Mouse (Mus musculus) left cerebral cortex, adult 11 months (tissue): ENCODE measurements around the gene Arpc1a.
"Not testable (repeated sequence)": the region's sequence is repeated elsewhere in the genome, so short reads cannot be mapped to it uniquely, and the experiment has no call there.

Experiments
- DNase-seq: peaks from one replicate; pipeline ENCODE4 v3.0.0; 2022; ENCODE audit warnings: low spot score

Gene Arpc1a

GRCm38 (mm10) chr5:145083632-145084451, at the start of gene Arpc1a, which contains the start of gene Kpna7:
Gene Arpc1a (plus strand): TSS chr5:145083830.
Gene Kpna7 (minus strand): TSS chr5:145084030.
- peak; percentile 76 for DNase-seq

GRCm38 (mm10) chr5:145041628-145042027, 42.0 kb upstream of the Arpc1a start:
- no peak for DNase-seq

GRCm38 (mm10) chr5:145042690-145043089, 40.9 kb upstream of the Arpc1a start, which contains the start of gene 1700018F24Rik:
Gene 1700018F24Rik (plus strand): TSS chr5:145042990.
- DNase-seq = not testable (repeated sequence)

- DNase-seq = not testable (repeated sequence)
These were observed 29.4 kb upstream of the Arpc1a start for GRCm38 (mm10) chr5:145054187-145054586.

- no peak for DNase-seq
These were observed 25.7 kb upstream of the Arpc1a start for GRCm38 (mm10) chr5:145057907-145058306.

- DNase-seq = no peak
These were observed 24.9 kb upstream of the Arpc1a start for GRCm38 (mm10) chr5:145058722-145059121.

GRCm38 (mm10) chr5:145059524-145059923, 24.1 kb upstream of the Arpc1a start:
- no peak for DNase-seq

- no peak for DNase-seq
These were observed 18.8 kb upstream of the Arpc1a start for GRCm38 (mm10) chr5:145064765-145065340.

GRCm38 (mm10) chr5:145068863-145069262, 14.8 kb upstream of the Arpc1a start:
- DNase-seq = no peak

GRCm38 (mm10) chr5:145069707-145070106, 13.9 kb upstream of the Arpc1a start:
- no peak for DNase-seq

- DNase-seq = no peak
These were observed 12.3 kb upstream of the Arpc1a start for GRCm38 (mm10) chr5:145071342-145071741.

- DNase-seq = no peak
These were observed 8.5 kb upstream of the Arpc1a start for GRCm38 (mm10) chr5:145075081-145075480.

GRCm38 (mm10) chr5:145081866-145082613, 1.6 kb upstream of the Arpc1a start:
- DNase-seq = no peak

- not testable (repeated sequence) for DNase-seq
These were observed 429 bp upstream of the Arpc1a start for GRCm38 (mm10) chr5:145083201-145083600.

- DNase-seq = no peak
These were observed 1.2 kb downstream of the Arpc1a start for GRCm38 (mm10) chr5:145084822-145085221.

GRCm38 (mm10) chr5:145088186-145088585, 4.6 kb downstream of the Arpc1a start:
- DNase-seq = no peak

- DNase-seq = no peak
These were observed 6.2 kb downstream of the Arpc1a start for GRCm38 (mm10) chr5:145089878-145090277.

- no peak for DNase-seq
These were observed 12.6 kb downstream of the Arpc1a start for GRCm38 (mm10) chr5:145096195-145096594.

- no peak for DNase-seq
These were observed 14.8 kb downstream of the Arpc1a start for GRCm38 (mm10) chr5:145098340-145098821.

GRCm38 (mm10) chr5:145100960-145101359, 17.3 kb downstream of the Arpc1a start:
- DNase-seq = no peak

GRCm38 (mm10) chr5:145101451-145101850, 17.8 kb downstream of the Arpc1a start:
- DNase-seq = not testable (repeated sequence)

- no peak for DNase-seq
These were observed 19.1 kb downstream of the Arpc1a start for GRCm38 (mm10) chr5:145102706-145103105.
